Mouse (Mus musculus) MEL (cell line): Measurements from ENCODE around the gene Dusp5. TPM values are rescaled to one million over a fixed set of nuclear protein-coding genes. Genes with fewer than 3 reads are reported as not detected.

ENCODE experiments used
- DNase-seq: peaks from one replicate; pipeline ENCODE4 v3.0.0; 2011; ENCODE audit warnings: low read depth, low spot score
- H3K27ac ChIP-seq: 2 replicates; pipeline ENCODE4 v1.5.1; 2012; ENCODE audit warnings: low read depth, mild to moderate bottlenecking, control low read depth, low read length, moderate library complexity; ENCODE audit not compliant: control insufficient read depth
- H3K27me3 ChIP-seq, 2 experiments: fragments of 150-350 bp in 1 of 2; sonication (generic) in 1 of 2; 2 replicates each; pipeline ENCODE4 v1.6.1; 2012; ENCODE audit warnings: low read length in 2 of 2, mild to moderate bottlenecking in 2 of 2, improper control_type of control experiment in 1 of 2, moderate library complexity in 1 of 2; ENCODE audit not compliant: insufficient read depth in 2 of 2, control insufficient read depth in 1 of 2
- H3K36me3 ChIP-seq, 2 experiments: 2 replicates each; pipeline ENCODE4 v1.6.1; 2012 to 2014; ENCODE audit warnings: low read length in 2 of 2, improper control_type of control experiment in 1 of 2, inconsistent platforms in 1 of 2, mild to moderate bottlenecking in 1 of 2; ENCODE audit not compliant: insufficient read depth in 2 of 2, control insufficient read depth in 1 of 2
- H3K4me1 ChIP-seq, 2 experiments: fragments of 150-350 bp in 1 of 2; sonication (generic) in 1 of 2; 2 replicates each; pipeline ENCODE4 v1.6.1; 2012; ENCODE audit warnings: low read length in 2 of 2, improper control_type of control experiment in 1 of 2, mild to moderate bottlenecking in 1 of 2; ENCODE audit not compliant: insufficient read depth in 2 of 2, control insufficient read depth in 1 of 2
- H3K4me3 ChIP-seq, 2 experiments: fragments of 150-350 bp in 1 of 2; sonication (generic) in 1 of 2; 2 replicates each; pipeline ENCODE4 v1.5.1; 2012; ENCODE audit warnings: low read depth in 2 of 2, low read length in 2 of 2, mild to moderate bottlenecking in 2 of 2, moderate library complexity in 2 of 2, control low read depth in 1 of 2, improper control_type of control experiment in 1 of 2; ENCODE audit not compliant: control insufficient read depth in 1 of 2, insufficient read depth in 1 of 2
- H3K79me2 ChIP-seq: 2 replicates; pipeline ENCODE4 v1.6.1; 2012; ENCODE audit warnings: mild to moderate bottlenecking, low read length, moderate library complexity; ENCODE audit not compliant: control insufficient read depth, poor library complexity, insufficient read depth
- H3K9ac ChIP-seq: 2 replicates; pipeline ENCODE4 v1.6.1; 2012; ENCODE audit warnings: low read depth, mild to moderate bottlenecking, control low read depth, low read length, moderate library complexity; ENCODE audit not compliant: control insufficient read depth, poor library complexity, severe bottlenecking
- H3K9me3 ChIP-seq: fragments of 150-350 bp; sonication (generic); replicated peaks from 2 replicates; pipeline ENCODE4 v1.6.1; 2012; ENCODE audit warnings: mild to moderate bottlenecking, low read length, improper control_type of control experiment, moderate library complexity; ENCODE audit not compliant: insufficient read depth
- BHLHE40 ChIP-seq: IDR thresholded peaks from 2 replicates; pipeline ENCODE4 v1.6.1; 2012; ENCODE audit warnings: low read depth, mild to moderate bottlenecking, inconsistent platforms, low read length, improper control_type of control experiment, borderline replicate concordance
- CHD1 ChIP-seq: IDR thresholded peaks from 2 replicates; pipeline ENCODE4 v1.6.1; 2012; ENCODE audit warnings: low read depth, mild to moderate bottlenecking, inconsistent platforms, low read length, improper control_type of control experiment
- E2F4 ChIP-seq: IDR thresholded peaks from 2 replicates; pipeline ENCODE4 v1.6.1; 2011; ENCODE audit warnings: low read depth, low read length, improper control_type of control experiment, borderline replicate concordance
- ELF1 ChIP-seq: IDR thresholded peaks from 2 replicates; pipeline ENCODE4 v1.6.1; 2014; ENCODE audit warnings: low read depth, mild to moderate bottlenecking, inconsistent platforms, low read length, improper control_type of control experiment, moderate library complexity
- EP300 ChIP-seq, 2 experiments: IDR thresholded peaks; 2 replicates each; pipeline ENCODE4 v1.6.1; 2011; ENCODE audit warnings: improper control_type of control experiment in 2 of 2, low read length in 2 of 2, low read depth in 1 of 2, mild to moderate bottlenecking in 1 of 2
- ETS1 ChIP-seq: IDR thresholded peaks from 2 replicates; pipeline ENCODE4 v1.6.1; 2012; ENCODE audit warnings: low read depth, mild to moderate bottlenecking, inconsistent platforms, low read length, improper control_type of control experiment, moderate library complexity
- GABPA ChIP-seq: IDR thresholded peaks from 2 replicates; pipeline ENCODE4 v1.6.1; 2012; ENCODE audit warnings: low read depth, mild to moderate bottlenecking, inconsistent platforms, low read length, improper control_type of control experiment, moderate library complexity
- GATA1 ChIP-seq: IDR thresholded peaks from 2 replicates; pipeline ENCODE4 v1.6.1; 2011; ENCODE audit warnings: low read depth, low read length, improper control_type of control experiment
- HCFC1 ChIP-seq: IDR thresholded peaks from 2 replicates; pipeline ENCODE4 v1.6.1; 2012; ENCODE audit warnings: low read depth, mild to moderate bottlenecking, inconsistent platforms, low read length, improper control_type of control experiment, moderate library complexity
- JUND ChIP-seq: IDR thresholded peaks from 2 replicates; pipeline ENCODE4 v1.6.1; 2011; ENCODE audit warnings: low read depth, mild to moderate bottlenecking, improper control_type of control experiment, low read length
- MAFK ChIP-seq: IDR thresholded peaks from 2 replicates; pipeline ENCODE4 v1.6.1; 2011; ENCODE audit warnings: low read depth, mild to moderate bottlenecking, low read length, improper control_type of control experiment, borderline replicate concordance
- MAZ ChIP-seq: IDR thresholded peaks from 2 replicates; pipeline ENCODE4 v1.6.1; 2012; ENCODE audit warnings: low read depth, mild to moderate bottlenecking, inconsistent platforms, low read length, improper control_type of control experiment
- MEF2A ChIP-seq: IDR thresholded peaks from 2 replicates; pipeline ENCODE4 v1.6.1; 2014; ENCODE audit warnings: low read depth, mild to moderate bottlenecking, inconsistent platforms, low read length, improper control_type of control experiment; ENCODE audit not compliant: poor library complexity, insufficient replicate concordance, severe bottlenecking; ENCODE audit errors: extremely low read depth
- MYB ChIP-seq: IDR thresholded peaks from 2 replicates; pipeline ENCODE4 v1.6.1; 2011; ENCODE audit warnings: mild to moderate bottlenecking, low read depth, low read length, improper control_type of control experiment
- NRF1 ChIP-seq: IDR thresholded peaks from 2 replicates; pipeline ENCODE4 v1.6.1; 2014; ENCODE audit warnings: low read depth, mild to moderate bottlenecking, inconsistent platforms, low read length, improper control_type of control experiment, moderate library complexity; ENCODE audit not compliant: poor library complexity, insufficient read depth, severe bottlenecking
- POLR2A ChIP-seq, 2 experiments: IDR thresholded peaks; 2 replicates each; pipeline ENCODE4 v1.6.1; 2011 to 2012; ENCODE audit warnings: low read length in 2 of 2, mild to moderate bottlenecking in 2 of 2, control low read depth in 1 of 2, improper control_type of control experiment in 1 of 2, low read depth in 1 of 2, moderate library complexity in 1 of 2; ENCODE audit not compliant: control insufficient read depth in 1 of 2, insufficient read depth in 1 of 2, poor library complexity in 1 of 2
- POLR2AphosphoS2 ChIP-seq: IDR thresholded peaks from 2 replicates; pipeline ENCODE4 v1.6.1; 2011; ENCODE audit warnings: low read length, improper control_type of control experiment
- POLR2AphosphoS5 ChIP-seq: IDR thresholded peaks from 2 replicates; pipeline ENCODE4 v1.6.1; 2012; ENCODE audit warnings: low read depth, borderline replicate concordance, mild to moderate bottlenecking, inconsistent platforms, low read length, moderate library complexity, mixed read lengths
- RAD21 ChIP-seq: IDR thresholded peaks from 2 replicates; pipeline ENCODE4 v1.6.1; 2011; ENCODE audit warnings: mild to moderate bottlenecking, low read depth, low read length, improper control_type of control experiment
- SIN3A ChIP-seq: IDR thresholded peaks from 2 replicates; pipeline ENCODE4 v1.6.1; 2012; ENCODE audit warnings: low read length, improper control_type of control experiment, inconsistent platforms
- SMC3 ChIP-seq: IDR thresholded peaks from 2 replicates; pipeline ENCODE4 v1.6.1; 2011; ENCODE audit warnings: low read depth, low read length, improper control_type of control experiment
- TBP ChIP-seq: IDR thresholded peaks from 2 replicates; pipeline ENCODE4 v1.8.0; 2011; ENCODE audit warnings: low read depth, low read length, improper control_type of control experiment
- ZC3H11A ChIP-seq: IDR thresholded peaks from 2 replicates; pipeline ENCODE4 v1.6.1; 2012; ENCODE audit warnings: low read depth, mild to moderate bottlenecking, inconsistent platforms, low read length, improper control_type of control experiment
- ZNF384 ChIP-seq: IDR thresholded peaks from 2 replicates; pipeline ENCODE4 v1.6.1; 2012; ENCODE audit warnings: low read depth, mild to moderate bottlenecking, inconsistent platforms, low read length, improper control_type of control experiment
- polyA plus RNA-seq, 2 experiments: library from polyadenylated mRNA; stranded (reverse) in 1 of 2; unstranded in 1 of 2; fragments of >175 nt in 1 of 2; fragments of >200 nt in 1 of 2; gene quantifications; 2 replicates each; pipeline versions ENCODE4 v1.2.1 to v1.2.4; 2012; ENCODE audit warnings: low replicate concordance in 2 of 2, low read depth in 1 of 2; ENCODE audit not compliant: insufficient read length in 2 of 2, insufficient read depth in 1 of 2, missing spikeins in 1 of 2
- total RNA-seq: library from RNA; depleted of rRNA; stranded (reverse); fragments of 300-350 nt; gene quantifications from 2 replicates; pipeline ENCODE4 v1.2.3, GENCODE M21; 2012

Gene Dusp5
- total and polyA plus RNA-seq, 3 experiments, result 7.6 to 13.8 TPM; not detected in 1

- TF ChIP-seq ELF1 (no peak), MAFK (no peak), GABPA (no peak), POLR2AphosphoS5 (no peak), GATA1 (peak; percentile 42; the same call in 1 of the 2 replicates), SMC3 (no peak), ETS1 (peak; percentile 43; the same call in 1 of the 2 replicates), JUND (no peak), CHD1 (no peak), MAZ (no peak), POLR2A (IDR thresholded peaks at IDR 0.05; ENCODE audit: control insufficient read depth in 1 of 2, insufficient read depth in 1 of 2, low read depth in 1 of 2, low read length in 2 of 2, poor library complexity in 1 of 2) (no peak), MYB (no peak), ZNF384 (no peak), SIN3A (peak; percentile 54), E2F4 (no peak), HCFC1 (no peak), TBP (0 out of 2 replicates have a peak, but pooled peaks have one; percentile 19), BHLHE40 (no peak), RAD21 (no peak; the same call in 1 of the 2 replicates), MEF2A (no peak)
These were observed 5.1 kb downstream of the Dusp5 start (continued) for GRCm38 (mm10) chr19:53533810-53534601.

DNA sequence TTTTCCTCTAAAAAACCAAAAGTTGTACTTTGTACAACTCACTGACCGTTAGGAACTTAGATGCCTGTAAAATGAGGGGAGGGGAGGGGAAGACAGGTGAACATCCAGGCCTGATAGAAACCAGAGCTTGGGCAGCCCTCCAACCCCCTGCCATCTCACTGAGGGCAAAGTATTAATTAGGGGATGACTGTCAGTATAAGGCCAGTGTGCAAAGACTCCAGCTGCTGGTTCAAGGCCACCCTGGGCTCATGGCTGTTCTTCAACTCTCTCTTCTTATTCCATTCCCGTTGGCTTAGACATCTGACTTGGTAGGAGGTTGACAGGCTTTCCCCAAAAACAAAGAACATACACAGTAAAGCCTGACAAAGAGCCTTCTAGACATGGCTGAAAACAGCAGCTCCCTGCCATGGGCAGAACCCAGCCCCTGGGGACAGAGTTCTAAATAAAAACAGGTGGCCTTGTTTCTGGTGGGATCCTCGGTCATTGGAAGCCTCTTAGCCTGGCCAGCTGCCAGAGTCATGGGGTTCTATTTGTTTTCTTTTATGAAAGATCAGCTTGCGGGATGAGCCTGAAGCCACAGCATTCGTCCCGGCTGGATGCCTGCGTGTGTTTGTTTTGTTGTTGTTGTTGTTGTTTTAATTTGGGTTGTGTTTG is 6.0 kb downstream of the Dusp5 start:
- H3K36me3 ChIP-seq, result peaks cover 0 to 25% of the 10 kb centered on the region in 2 experiments
- H3K4me3 ChIP-seq, result no peak overlapping the region
- peaks cover 5 to 24% of the 10 kb centered on the region in 2 experiments for H3K4me1 ChIP-seq
- H3K27ac ChIP-seq, result no peak overlapping the region
- no peak overlapping the region for H3K9ac ChIP-seq
- TF ChIP-seq ZC3H11A, result no peak
- TF ChIP-seq ZNF384, result no peak
- TF ChIP-seq MYB, result no peak
- TF ChIP-seq SMC3, result no peak
- no peak for TF ChIP-seq EP300 (IDR thresholded peaks at IDR 0.05; ENCODE audit: low read depth in 1 of 2, low read length in 2 of 2)
- no peak for TF ChIP-seq NRF1
- TF ChIP-seq POLR2AphosphoS2, result no peak
- no peak for TF ChIP-seq ELF1
- DNase-seq, result no peak
- H3K79me2 ChIP-seq, result peaks cover 2% of the 10 kb centered on the region; the same call in 1 of the 2 replicates
- H3K27me3 ChIP-seq, result no peaks in the 10 kb centered on the region
- no peaks in the 10 kb centered on the region for H3K9me3 ChIP-seq
